Mouse (Mus musculus): Measurements from ENCODE around the gene Numb.

The Numb gene

DNA sequence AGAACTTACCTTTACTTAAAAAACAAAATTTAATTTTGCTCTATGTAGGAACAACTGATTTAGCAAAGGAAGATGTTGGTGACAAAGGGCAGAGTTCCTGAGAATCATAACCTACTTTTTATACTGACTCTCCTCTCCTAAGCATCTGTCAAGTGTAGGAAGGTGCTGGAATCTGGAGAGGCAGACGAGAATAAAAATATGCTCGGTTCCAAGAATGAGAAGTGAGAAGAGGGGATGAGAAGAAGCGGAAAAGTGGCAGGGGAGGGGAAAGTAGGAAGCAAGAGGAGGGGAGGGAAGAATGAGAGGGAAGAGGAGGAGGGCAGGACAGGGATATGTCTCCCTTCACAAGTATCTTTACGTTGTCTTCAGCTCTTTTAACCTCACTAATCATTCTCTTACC is 71.4 kb downstream of the Numb start:
- WGBS, result 34% methylated on average over 4 of the region's 4 CpGs

DNA sequence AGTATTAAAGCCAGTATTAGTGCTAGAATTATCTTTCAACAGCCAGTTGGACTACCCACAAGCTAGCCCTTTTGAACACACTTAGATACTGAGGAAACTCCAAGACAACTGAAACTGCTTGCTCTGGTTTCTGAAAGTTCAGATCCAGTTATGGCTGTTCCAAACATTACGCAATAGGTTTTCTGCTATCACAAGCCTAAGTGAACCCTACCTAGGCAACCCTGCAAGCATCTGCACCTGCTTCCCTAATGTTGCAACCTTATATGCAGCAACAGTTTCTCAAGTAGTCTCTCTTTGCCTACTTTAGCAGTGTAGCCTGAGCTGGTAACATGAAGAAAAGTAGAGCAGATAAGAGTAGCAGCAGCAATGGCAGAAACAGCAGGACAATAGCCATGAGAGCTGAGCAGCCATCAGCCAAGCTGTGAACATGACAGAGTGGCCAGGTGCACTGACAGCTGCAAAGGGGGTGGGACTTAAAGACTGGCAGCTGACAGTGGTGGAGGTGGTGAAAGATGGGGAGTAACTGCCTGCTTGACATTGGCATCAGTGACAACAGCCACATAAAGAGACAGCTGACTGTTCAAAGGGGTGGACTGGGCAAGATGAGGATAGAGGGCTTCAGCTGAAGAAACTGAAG is 73.0 kb downstream of the Numb start:
- WGBS, result 93% methylated on average over 1 of the region's 1 CpGs

DNA sequence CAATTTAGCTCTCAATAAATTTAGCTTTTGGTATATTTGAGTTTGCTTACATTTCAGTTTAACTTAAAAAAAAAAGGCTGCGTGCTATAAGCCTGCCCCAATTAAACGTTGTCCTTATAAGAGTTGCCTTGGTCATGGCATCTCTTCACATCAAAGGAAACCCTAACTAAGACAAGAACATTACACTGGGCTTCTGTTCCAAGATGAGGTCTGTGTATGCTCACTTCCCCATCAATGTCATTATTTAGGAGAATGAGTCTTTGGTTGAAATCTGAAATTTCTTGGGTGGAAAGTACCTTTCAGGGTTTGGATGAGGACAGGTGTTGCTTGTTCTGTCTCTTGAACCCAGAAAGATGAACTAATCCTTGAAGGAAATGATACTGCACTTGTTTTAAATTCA is 73.9 kb downstream of the Numb start:
- 48% methylated on average over 2 of the region's 2 CpGs for WGBS

DNA sequence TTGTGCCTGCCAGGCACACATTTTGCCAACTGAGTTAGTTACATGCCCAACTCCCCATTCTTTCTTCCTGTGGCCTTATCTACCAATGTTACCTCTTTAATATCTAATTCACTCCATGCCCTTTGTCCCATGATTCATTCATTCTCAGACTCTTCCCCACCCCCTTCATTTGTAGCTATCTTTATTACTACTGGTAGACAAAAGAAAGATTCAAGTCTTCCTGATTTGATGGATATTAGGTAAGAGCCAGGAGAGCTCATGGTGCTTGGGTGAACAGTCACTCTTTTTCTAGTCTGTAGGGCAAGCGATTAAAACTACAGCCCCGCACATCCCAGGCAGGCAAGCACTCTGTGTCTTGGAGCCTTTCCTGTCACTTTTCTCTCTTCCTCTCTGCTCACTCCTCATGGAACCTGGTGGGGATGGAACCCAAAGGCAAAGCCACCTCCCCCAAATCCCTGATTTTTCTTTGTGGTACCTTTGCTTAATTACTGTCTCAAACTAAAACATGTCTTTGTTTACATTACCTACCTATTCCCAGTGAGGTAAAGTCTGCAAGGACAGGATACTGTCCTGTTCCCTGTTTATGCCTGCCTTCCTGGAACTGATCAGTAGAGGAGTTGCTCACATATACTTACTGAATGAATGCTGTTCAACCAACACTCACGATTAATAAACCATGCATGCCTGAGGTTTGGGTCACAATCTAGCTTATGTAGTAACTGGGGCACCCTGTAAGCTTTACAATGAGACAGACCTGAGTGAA is 78.9 kb downstream of the Numb start:
- WGBS, result 91% methylated on average over 3 of the region's 3 CpGs

DNA sequence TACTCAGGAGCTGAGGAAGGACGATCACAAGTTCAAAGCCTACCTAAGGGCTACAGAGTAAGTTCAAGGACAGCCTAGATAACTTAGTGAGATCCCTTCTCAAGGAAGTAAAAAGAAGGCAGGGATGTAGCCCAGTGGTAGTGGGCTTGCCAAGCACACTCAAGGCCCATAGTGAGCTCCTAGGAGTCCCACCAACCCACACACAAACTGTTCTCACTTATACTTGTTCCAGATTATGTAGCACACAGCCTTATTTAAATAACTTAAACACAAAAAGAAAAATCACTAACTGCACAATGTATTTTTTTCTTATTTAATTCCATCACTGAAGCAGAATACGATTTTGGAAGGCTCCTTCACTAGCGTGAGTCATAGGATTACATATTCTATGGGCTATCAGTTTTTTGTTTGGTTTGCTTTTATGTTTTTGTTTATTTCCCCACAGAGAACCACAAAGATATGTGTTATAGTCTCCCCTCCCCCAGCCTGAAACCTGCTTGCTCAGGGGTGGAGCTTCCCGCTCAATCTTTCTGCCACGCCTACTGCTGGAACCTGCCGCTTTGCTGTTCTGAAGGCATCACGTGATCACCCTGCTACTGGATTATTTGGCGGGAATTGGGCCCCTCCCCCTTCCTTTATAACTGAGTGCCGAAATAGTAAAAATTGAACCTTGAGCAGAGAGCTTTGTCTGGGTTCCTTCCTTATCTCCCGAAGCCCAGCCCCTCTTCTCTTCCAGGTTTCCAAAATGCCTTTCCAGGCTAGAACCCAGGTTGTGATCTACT is 80.1 kb downstream of the Numb start:
- 83% methylated on average over 10 of the region's 10 CpGs for whole genome bisulfite sequencing

DNA sequence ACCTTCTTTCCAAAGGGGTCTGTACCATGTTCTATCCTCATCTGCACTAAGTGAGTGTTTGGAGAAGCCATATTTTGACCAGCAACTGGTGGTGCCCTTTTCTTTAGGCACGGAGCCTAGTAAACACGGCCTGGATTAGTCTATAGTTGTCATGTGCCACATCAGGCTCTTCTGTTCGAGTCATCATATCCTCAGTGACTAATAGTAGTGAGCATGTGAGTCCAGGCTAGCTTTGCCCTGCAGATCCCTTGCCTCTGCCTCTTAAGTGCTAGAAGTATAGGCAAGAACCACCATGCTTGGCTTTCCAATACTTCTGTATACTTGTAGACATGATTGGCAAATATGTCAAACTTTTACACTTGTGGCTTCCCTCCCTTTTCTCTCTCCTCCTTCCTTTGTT is 87.8 kb downstream of the Numb start:
- WGBS, result 84% methylated on average over 3 of the region's 3 CpGs

DNA sequence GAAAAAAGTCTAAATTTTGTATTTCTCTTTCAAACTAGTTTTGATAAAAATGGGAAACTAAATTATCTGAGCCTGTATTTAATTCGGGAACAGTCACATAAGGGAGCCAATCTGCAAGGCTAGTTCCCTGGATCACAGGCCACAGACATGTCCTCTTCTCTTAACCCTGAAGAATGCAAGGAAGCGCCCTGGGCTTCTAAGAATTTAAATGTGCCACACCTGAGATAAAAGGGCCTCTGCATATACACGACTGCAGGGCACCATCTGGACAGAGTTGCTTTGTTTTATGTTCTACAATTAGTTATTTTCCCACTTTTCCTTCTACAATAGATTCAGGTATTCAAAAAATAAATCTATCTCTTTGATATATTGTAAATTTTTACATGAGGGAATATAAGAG is 91.3 kb downstream of the Numb start:
- WGBS, result 76% methylated on average over 3 of the region's 3 CpGs

DNA sequence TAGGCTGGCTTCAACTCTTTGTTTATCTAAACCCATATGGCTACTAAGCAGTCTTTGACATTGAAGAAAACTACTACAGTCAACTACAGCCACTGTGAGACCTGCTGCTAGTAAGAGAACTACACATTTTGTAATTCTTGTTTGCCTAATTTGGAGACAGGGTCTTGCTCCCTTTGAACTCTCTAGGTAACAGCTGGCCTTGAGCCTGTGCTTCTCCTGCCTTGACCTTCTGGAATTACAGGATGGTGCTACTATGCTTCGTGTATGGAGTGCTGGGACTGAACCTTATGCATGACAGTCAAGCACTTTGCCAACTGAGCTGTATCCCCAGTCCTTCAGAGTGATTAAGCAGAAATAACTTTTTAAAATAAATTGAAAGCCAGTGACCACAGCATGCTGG is 105.1 kb downstream of the Numb start:
- 81% methylated on average over 1 of the region's 1 CpGs for WGBS

DNA sequence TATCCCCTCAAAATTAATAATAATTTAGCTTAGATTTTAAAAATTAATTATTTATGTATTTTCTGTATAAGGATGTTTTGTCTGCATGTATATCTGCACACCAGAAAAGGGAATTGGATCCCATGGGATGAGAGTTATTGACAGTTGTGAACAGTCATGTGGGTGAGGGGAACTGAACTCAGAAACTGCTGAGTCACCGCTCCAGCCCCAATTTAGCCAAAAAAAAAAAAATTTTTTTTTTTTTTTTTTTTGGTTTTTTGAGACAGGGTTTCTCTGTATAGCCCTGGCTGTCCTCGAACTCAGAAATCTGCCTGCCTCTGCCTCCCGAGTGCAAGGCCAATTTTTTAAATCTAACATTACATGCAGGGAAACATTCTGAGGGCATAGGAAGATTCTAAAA is 109.8 kb downstream of the Numb start:
- WGBS, result 77% methylated on average over 3 of the region's 3 CpGs

DNA sequence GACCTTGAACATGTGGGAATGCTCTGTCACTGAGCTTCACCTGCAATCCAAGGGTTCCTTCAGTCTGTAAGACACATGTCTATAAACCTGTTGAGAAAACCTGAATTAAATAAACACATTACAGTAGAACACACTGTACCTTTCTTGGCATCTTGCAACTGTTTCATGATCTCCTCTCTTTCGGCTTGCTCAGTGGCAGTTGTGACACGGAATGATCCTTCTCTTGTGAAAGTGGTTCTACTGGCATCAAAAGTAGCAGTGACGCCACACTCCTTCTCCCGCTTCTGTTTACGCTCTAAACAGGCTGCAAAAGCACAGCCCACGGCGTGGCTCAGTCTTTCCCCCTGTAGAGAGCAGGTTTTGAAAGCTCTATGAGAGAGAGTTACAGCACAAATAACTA is 118.1 kb downstream of the Numb start:
- WGBS, result 53% methylated on average over 7 of the region's 7 CpGs

DNA sequence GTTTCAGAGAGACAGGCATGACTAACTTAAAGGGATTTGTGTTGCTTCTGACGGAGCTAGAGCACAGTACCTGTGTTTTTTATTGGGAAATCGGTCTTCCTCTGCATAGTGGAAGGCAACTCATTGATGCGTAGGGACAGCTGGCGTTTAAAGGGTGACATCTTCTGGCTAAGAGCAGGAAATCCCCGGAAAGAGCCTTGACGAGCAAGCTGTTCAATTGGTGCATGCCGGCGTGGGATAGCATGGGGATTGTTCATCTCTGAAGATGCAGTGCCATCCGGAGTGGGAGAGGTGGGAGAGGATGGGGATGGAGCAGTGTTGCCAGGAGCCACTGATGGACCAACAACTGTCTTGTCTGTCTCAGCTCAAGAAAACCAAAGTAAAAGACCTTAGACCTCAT is 120.8 kb downstream of the Numb start:
- 32% methylated on average over 9 of the region's 9 CpGs for whole genome bisulfite sequencing

DNA sequence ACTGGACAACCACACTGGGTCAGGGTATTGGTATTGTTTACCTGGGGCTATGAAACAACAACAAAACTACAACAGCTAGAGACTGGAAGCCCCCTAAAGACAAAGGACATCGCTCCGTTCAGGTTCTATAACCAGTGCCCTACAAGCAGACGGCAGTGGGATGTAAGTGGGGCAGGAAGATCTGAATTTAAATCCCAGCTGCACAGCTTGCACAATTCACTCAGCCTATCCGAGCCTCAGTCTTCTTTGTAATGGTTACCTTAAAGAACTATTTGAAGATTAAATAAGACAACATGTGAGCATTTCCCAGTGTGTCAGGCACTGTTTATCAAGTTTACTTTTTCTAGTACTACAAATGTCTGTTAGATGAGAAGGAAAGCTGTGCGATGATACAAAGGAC is 123.4 kb downstream of the Numb start:
- 80% methylated on average over 5 of the region's 5 CpGs for WGBS

DNA sequence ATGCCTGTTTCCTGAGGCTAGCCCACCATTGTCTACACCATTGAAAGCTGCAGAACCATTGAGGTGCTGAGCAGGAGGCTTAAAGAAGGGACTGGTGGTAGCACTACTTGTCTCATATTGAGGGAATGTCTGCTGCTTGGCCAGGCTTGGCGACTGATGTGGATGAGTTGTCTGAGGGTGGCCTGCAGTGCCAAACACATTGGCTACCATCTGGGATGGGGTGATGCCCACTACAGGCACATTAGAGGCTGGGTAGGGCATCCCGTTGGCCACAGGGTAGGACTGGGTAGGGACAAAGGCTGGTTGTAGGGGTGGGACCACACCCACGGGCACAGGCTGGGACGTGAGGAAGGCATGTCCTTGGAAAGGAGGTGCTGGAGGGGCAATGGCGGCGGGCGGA is 126.1 kb downstream of the Numb start:
- 78% methylated on average over 7 of the region's 7 CpGs for WGBS

DNA sequence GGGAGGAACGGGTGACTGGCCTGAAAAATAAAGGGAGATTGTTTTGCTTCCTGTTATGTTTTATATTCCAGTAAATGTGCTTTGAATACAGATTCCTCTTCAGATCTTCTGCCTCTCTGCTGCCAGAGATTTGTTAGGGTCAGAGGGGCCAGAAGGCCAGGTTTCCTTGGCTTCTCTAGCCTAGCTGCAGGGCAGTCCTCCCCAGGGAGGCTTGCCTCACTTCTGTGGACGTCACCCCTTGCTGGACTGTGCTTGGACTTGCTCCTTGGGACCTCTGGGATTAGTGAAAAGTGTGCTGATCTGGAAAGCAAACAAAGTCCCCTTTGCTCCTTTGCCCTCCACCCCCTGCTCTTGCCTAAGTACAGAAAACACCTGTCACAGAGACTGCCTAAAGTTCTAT is 126.7 kb downstream of the Numb start:
- WGBS, result 55% methylated on average over 2 of the region's 2 CpGs

DNA sequence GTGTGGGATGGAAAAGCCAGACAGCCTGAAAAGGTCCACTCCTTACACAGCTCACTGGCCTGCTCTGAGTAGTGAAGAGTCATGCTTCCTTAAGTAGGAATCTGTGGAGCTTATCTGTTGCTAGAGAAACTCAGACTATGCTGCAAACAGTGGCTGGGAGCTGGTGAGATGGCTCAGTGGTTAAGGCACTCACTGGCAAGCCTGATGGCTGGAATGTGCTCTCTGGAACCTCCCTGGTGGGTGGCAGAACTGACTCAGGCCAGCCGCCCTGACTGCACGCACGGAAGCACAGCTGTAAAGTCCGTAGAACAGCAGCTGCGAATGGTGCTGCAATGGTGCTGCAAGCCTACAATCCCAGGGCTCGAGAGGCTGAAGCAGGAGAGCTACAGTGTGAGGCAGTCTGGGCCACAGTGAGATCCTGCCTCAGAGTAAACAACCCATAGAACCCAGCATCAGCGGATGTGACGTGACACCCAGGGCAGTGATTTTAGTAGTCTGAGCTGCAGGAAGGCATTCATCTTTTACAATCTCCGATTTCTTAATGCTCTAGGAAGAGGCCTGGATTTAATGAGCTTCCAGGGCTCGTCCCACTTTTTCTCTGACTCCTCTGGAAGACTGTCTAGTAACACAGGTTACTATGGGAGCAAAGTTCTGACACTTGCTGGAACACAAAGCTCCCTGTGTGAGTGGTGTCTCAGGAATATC is 128.9 kb downstream of the Numb start:
- 77% methylated on average over 10 of the region's 10 CpGs for WGBS

DNA sequence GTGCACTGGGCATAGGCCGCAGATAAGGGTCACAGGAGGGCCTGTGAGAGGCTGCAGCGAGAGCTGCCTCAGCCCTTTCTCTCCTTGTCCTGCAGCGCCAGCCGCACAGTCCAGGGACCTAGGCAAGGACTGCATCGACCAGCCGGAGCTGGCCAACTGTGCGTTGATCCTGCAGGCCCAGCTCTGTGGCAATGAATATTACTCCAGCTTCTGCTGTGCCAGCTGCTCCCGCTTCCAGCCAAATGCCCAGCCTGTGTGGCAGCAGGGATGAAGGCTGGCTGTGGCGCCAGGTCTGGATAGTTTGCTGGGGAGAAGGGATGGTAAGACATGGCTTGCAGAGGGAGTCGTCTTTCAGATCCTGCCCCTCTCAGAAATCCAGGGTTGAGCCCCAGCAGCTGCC is 130.0 kb downstream of the Numb start:
- 72% methylated on average over 10 of the region's 10 CpGs for WGBS

DNA sequence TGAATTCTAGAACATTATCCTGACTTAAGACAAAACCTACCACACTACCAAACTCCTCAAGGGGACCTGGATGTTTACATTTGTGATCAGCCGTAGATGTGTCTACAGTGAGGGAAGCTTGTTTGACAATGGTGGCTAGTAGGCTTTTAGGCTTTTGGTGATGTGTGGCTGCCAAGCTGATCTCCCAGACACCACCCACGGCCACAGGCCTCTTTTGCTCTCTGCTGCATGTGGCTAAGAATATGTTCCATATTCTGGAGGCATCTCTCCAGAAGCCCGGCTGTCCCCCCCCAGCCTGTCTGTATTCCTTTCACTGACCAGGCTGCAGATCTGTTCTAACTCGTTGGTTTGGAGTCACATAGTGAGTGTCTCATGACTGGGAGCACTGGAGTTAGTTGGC is 131.0 kb downstream of the Numb start:
- WGBS, result 47% methylated on average over 4 of the region's 4 CpGs

DNA sequence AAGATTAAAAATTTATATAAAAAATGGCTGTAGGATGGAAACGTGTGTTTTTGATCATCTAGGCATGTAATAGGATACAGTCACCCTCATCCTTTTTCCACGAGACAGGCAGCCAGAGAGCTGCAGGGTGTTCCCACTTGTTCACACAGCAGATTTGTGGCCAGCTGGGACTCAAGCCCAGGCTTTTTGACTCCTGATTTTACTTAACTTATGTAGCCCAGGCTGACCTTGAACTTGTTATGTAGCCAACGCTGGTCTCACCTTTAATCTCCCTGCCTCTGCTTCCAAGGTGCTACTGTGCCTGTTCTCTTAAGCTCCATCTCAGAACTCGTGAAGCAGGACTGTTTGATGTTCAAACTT is 132.0 kb downstream of the Numb start:
- 53% methylated on average over 4 of the region's 4 CpGs for WGBS

DNA sequence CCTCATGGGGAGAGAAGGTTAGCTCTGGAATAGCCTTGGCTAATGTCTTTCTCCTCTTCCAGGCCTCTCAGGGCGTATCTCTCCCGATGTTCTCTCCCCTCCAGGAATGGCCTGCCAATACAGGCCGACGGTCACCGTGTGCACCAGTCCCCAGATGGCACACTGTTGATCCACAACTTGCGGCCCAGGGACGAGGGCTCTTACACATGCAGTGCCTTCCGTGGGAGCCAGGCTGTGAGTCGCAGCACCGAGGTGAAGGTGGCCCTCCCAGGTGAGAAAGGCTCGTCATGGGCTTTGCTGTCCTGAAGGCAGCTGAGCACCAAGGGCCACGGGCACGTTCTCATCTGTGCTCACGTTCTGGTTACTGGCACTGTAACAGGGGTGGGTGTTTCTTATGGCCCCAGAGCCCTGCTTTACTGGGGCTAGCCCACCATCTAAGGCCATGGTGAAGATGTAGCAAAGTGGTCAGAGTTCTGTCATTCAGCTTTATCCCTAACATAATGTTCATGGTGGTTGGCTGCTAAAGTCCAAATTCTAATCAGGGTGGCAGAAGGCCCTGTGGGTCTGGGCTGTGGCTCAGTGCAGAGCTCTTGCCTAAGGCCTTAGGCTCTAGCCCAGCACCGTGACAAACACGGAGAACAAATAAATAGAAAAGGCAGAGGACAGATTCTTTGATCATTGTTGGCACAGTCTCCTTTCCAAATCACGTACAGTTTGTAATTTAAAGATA is 132.5 kb downstream of the Numb start:
- 87% methylated on average over 17 of the region's 17 CpGs for WGBS

DNA sequence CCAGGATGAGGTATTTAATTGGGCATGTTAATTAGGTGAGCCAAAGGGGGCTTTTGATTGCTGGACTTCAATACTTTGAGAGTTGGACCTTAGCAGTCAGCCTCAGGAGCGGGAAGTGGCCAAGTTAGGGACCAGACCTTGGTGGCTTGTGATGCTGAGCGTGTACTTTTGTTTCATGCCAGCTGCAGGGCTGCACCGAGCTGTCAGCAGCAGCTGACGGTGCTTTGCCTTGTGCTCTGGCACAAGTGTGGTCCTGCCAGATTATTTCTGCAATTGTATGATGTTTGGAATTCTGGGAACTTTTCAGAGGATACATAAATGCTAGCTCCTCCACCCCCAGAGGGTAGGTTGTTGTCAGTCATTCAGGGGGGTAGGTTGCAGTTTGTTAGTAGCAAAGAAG is 136.4 kb downstream of the Numb start:
- 41% methylated on average over 4 of the region's 4 CpGs for WGBS

DNA sequence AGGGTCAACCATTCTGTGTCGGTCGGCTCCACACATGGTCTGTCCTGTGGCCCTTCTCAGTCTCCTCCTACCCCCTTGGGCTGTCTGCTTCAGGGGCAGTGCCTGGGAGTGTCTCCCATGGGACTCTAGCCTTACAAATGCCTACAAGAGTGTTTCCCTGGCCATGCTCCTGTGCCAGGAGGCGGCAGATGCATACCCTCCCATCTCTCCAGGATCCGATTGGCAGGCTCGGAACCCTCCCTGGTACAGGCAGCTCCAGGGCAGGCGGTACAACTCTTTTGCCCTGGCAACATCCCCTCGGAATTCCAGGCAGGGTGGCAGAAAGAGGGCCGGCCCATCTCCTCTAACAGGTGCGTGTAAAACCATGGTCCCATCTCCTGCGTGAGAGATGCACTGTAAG is 139.1 kb downstream of the Numb start:
- WGBS, result 95% methylated on average over 10 of the region's 10 CpGs

Measured in cerebral cortex, adult 2 months (tissue).